In the genomic region with DNA sequence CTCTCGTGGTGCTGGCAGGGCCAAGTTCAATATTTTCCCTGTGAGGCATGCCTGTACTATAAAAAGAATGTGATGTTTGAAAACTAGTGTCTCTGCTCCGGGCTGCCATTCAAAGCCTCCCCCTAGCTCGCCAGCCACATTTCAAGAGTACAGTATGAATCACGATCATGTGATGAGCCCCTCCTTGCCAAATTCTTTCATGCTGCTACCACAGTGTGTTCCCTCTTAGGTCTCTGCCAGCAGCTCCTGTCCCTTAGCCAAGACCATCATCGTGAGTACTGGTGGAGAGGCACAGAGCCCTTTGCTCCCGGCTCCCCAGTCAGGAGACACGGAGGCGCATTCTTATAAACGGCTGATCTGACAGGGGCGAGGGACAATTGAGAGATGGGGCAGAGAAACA, we compare ENCODE assay signal across 9 mouse cellular contexts. TPM values are rescaled to one million over a fixed set of nuclear protein-coding genes. Genes with fewer than 3 reads are reported as not detected.
A peak's percentile ranks its signal among the peaks of the same experiment; 100 is the strongest.
DNase-seq lines count a peak whose midpoint lies in the region; ATAC-seq and TF ChIP-seq lines count a peak whose summit lies in the region.
"Had no signal": no experiment of that assay in that cellular context is flagged by ENCODE, and none has a peak within 500 bp of the region (broad histone marks: within the 10 kb centered on the region; RNA-seq: fewer than 3 reads in every experiment).

No protein-coding gene starts in this region.

- peaks cover 31% of the 10 kb centered on the region for H3K4me1 ChIP-seq in stomach, embryonic 15.5 days

- no peak overlapping the region for H3K9ac ChIP-seq in stomach, embryonic 15.5 days
- H3K9ac ChIP-seq: liver, embryonic 14.5 days had no signal

- H3K4me3 ChIP-seq in layer of hippocampus, adult 2 months: no peak overlapping the region
- no peak overlapping the region for H3K4me3 ChIP-seq in stomach, embryonic 15.5 days (replicated peaks)

- peak; percentile 73 for DNase-seq in MN1 (ENCODE audit: low spot score)
- peak; percentile 25 for DNase-seq in cerebellum, adult 11 months
- DNase-seq in frontal cortex, adult 2 months (ENCODE audit: extremely low spot score in 1 of 2, low spot score in 1 of 2): peak; percentile 24 to 56
- peak; percentile 73 for DNase-seq in heart, postnatal 25 days (ENCODE audit: low spot score)
- peak; percentile 20 to 29 for DNase-seq in layer of hippocampus, adult 2 months (ENCODE audit: low spot score in 2 of 2)
- peak; percentile 92 for DNase-seq in lung, postnatal 10 days
- DNase-seq in embryo, embryonic 10 days (ENCODE audit: low spot score): no peak

- no peaks in the 10 kb centered on the region for H3K9me3 ChIP-seq in stomach, embryonic 15.5 days

- no peak for TF ChIP-seq CTCF in layer of hippocampus, adult 2 months (conservative IDR thresholded peaks at IDR 0.05)

- peak; percentile 42; the same call in 1 of the 2 replicates for ATAC-seq in stomach, embryonic 15.5 days (ENCODE audit: insufficient read depth, low FRiP score, low read depth)

- 20% methylated on average over 10 of the region's 10 CpGs for WGBS in stomach, embryonic 15.5 days

- no peaks in the 10 kb centered on the region for H3K27me3 ChIP-seq in stomach, embryonic 15.5 days (replicated peaks)

- H3K27ac ChIP-seq in layer of hippocampus, adult 2 months: no peak overlapping the region
- H3K27ac ChIP-seq in stomach, embryonic 15.5 days: peak overlapping the region; percentile 77
- H3K27ac ChIP-seq: liver, embryonic 14.5 days had no signal

- peak overlapping the region; percentile 22; the same call in 1 of the 2 replicates for H3K4me2 ChIP-seq in stomach, embryonic 15.5 days

- H3K36me3 ChIP-seq in stomach, embryonic 15.5 days: no peaks in the 10 kb centered on the region

- intact Hi-C loops in heart, postnatal 25 days (cut with DNase I): no loop called here

RNA-seq across cellular contexts. Expression of a gene that starts 54.2 kb away (rescaled TPM):
- not detected in 2 replicates for polyA plus RNA-seq in frontal cortex, adult 2 months (2012; rRNA removed)
- total RNA-seq in heart, postnatal 25 days (2021): not detected
- total RNA-seq in layer of hippocampus, adult 2 months (2021): under 1 TPM in 1 of 2 experiments, not detected in 1; 0.13 TPM
- 29.3 TPM in 2 replicates for polyA plus RNA-seq in stomach, embryonic 15.5 days (2015; fragmentation: Nextera tagmentation; extraction: Ambion mirVana)
